Mouse (Mus musculus) layer of hippocampus, adult 9-10 months (tissue): ENCODE results near the gene Kcng1.

ENCODE experiments used
- DNase-seq: peaks from one replicate; pipeline ENCODE4 v3.0.0; 2022; ENCODE audit warnings: low spot score

The Kcng1 gene

GRCm38 (mm10) chr2:168260124-168260523, 21.4 kb downstream of the Kcng1 start:
- no peak for DNase-seq

- DNase-seq, result no peak
Observed at GRCm38 (mm10) chr2:168259046-168259445, 22.5 kb downstream of the Kcng1 start.

- DNase-seq, result no peak
Observed at GRCm38 (mm10) chr2:168257188-168257587, 24.3 kb downstream of the Kcng1 start.

GRCm38 (mm10) chr2:168256506-168256905, 25.0 kb downstream of the Kcng1 start:
- DNase-seq, result no peak

DNA sequence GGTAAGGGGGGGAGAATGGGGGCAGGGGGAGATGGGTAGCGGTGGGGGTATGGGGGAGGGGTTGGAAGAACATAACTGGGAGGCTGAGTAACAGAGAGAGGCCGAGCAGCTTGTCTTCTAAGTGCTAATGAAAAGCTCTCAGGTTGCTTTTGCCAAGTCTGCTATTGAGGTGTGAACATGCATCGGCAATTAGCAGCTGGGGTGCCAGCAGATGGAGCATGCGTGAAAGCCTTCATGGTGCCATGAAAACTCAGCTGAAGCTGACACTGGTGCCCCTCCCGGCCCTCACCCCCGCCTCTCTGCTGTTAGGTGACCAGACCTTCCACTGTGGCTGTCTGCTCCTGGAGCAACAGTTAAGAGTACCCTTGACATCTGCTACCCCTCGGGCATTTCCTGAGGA, 27.7 kb downstream of the Kcng1 start:
- DNase-seq, result no peak

DNA sequence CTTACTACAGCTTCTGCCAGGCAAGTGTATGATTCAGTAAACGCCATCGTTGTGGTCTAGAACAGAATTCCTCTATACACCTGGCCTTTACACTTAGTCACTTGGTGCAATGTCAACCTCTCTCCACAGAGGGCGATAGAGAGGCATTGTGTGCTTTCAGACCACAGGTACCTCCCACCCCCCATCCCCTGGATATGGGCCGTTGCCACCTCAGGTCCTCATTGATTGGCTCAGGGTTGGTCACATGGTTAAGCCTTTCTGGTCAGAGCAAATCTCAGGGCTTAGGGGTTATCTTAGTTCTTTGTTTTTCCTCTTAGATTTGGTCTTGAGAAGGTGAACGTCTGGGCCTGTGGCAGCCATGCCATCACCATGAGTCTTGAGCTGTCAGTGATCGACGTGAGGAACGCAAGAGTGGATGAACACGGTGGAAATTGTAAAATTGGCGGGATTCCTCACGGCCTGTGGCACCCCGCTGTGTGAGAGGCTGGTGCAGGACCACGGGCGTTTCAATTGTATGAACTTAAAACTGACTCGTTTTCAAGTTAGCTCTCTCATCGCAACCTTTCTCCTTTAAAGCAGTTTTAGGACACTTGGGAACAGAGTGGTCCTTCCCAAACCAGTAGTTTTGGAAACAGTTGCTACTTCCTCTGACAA, 28.8 kb downstream of the Kcng1 start:
- no peak for DNase-seq

DNA sequence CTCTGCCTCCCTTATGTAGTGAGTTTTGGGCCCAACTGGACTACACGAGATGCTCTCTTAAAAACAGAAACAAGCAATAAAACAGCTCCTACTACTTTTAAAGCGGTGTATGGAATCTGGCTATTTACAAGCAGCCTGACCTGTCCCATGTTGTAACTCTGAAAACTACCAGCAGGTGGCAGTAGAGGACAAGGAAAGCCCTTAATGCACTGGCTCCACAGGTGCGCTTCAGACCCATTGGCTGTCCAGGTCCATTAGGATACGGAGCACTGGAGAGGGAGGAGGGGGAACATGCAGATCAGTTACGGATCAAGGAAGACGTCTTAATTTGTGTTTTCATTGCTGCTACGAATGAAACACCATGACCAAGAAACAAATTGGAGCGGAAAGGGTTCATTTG, 31.3 kb downstream of the Kcng1 start:
- DNase-seq, result peak; percentile 86

GRCm38 (mm10) chr2:168248856-168249245, 32.7 kb downstream of the Kcng1 start:
- no peak for DNase-seq

DNA sequence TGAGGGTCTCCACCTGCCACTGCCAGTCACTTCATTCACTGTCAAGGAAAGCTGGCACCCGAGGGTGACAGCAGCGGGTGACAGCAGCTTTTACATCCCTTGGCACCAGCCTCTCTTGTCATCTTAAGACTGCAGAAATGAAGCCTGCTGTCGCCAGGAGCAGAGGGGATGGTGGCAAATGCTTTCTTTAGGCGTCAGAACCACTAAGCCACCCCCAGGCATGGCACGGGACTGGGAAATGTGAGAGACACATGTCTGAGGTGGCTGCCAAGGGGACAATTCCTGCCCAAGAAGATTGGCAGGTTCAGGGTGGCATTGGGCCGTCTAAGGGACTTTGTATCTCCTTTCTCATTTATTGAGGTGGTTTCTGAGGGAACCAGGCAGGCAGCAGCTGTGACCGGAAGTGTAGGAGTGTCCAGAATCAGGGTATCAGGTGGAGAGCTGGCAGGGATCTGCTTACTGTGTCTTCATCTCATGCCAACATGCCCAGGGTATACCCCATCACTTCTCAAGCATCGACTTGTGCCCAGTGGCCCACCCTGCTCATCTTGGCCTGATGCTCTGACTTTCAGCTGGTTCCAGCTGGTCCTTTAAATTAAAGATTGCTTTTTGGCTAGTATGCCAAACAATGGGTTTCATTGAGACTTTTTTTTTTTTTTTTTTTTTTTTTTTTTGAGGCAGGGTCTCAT, 33.2 kb downstream of the Kcng1 start:
- no peak for DNase-seq

GRCm38 (mm10) chr2:168245571-168245970, 36.0 kb downstream of the Kcng1 start:
- DNase-seq, result no peak

GRCm38 (mm10) chr2:168243278-168243677, 38.3 kb downstream of the Kcng1 start:
- DNase-seq, result no peak

DNA sequence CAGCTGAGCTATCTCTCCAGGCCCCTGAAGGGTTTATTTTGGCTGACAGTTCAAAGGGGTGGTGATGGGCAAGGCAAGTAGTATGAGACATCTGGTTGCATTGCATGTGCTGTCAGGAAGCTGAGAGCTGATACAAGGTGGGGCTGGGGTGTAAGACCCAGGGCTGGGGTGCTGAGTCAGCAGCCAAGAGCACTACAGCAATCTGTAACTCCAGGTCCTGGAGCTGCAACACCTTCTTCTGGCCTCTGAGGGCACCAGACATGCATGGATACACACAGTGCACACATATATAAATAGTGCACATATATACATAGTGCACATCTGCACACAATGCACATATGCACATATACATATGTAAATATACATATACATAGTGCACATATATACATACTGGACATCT, 38.7 kb downstream of the Kcng1 start:
- DNase-seq, result no peak

DNA sequence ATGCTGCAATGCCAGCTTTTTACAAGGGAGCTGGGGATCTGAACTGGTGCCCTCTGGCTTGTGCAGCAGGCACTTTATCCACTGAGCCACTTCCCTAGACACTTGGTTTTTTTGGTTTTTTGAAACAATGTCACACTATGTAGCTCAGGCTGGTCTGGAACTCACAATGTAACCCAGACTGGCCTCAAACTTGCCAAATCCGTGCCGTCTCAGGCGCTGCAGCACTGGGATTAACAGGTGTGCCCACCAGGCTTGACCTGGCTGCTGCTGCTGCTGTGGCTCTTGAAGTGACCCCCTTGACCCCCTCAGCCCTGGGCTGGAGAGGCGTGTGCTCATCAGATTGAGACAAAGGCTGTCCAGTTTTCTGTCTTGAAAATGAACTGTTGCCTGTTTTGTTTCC, 43.2 kb downstream of the Kcng1 start:
- DNase-seq, result no peak

- no peak for DNase-seq
Observed at GRCm38 (mm10) chr2:168233286-168233685, 48.2 kb downstream of the Kcng1 start.

DNA sequence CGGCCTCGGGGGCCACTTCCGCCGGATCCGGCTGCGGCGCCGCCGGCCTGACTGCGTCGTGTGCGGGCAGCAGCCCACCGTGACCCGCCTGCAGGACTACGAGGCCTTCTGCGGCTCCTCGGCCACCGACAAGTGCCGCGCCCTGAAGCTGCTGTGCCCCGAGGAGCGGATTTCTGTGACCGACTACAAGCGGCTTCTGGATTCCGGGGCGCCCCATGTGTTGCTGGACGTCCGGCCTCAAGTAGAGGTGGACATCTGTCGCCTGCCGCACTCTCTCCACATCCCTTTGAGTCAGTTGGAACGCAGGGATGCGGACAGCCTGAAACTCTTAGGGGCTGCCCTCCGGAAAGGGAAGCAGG, 50.1 kb downstream of the Kcng1 start:
- no peak for DNase-seq

DNA sequence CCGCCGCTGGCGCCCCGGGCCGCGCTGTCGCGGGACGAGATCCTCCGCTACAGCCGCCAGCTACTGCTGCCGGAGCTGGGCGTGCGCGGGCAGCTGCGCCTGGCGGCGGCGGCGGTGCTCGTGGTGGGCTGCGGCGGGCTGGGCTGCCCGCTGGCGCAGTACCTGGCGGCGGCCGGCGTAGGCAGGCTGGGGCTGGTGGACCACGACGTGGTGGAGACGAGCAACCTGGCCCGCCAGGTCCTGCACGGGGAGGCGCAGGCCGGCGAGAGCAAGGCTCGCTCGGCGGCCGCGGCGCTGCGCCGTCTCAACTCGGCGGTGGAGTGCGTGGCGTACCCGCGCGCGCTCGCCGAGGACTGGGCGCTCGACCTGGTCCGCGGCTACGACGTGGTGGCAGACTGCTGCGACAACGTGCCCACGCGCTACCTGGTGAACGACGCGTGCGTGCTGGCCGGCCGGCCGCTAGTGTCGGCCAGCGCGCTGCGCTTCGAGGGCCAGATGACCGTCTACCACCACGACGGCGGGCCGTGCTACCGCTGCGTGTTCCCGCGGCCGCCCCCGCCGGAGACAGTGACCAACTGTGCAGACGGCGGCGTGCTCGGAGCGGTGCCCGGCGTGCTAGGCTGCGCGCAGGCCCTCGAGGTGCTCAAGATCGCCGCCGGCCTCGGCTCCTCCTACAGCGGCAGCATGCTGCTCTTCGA, 50.6 kb downstream of the Kcng1 start:
- DNase-seq, result no peak

GRCm38 (mm10) chr2:168230026-168230728, 51.4 kb downstream of the Kcng1 start, which contains the start of the genes Gm20716, Dpm1 and Mocs3:
Gene Gm20716, minus strand, starts transcription at chr2:168230364.
Gene Dpm1, minus strand, starts transcription at chr2:168230591.
Gene Mocs3, plus strand, starts transcription at chr2:168230622.
- DNase-seq, result peak; percentile 79

DNA sequence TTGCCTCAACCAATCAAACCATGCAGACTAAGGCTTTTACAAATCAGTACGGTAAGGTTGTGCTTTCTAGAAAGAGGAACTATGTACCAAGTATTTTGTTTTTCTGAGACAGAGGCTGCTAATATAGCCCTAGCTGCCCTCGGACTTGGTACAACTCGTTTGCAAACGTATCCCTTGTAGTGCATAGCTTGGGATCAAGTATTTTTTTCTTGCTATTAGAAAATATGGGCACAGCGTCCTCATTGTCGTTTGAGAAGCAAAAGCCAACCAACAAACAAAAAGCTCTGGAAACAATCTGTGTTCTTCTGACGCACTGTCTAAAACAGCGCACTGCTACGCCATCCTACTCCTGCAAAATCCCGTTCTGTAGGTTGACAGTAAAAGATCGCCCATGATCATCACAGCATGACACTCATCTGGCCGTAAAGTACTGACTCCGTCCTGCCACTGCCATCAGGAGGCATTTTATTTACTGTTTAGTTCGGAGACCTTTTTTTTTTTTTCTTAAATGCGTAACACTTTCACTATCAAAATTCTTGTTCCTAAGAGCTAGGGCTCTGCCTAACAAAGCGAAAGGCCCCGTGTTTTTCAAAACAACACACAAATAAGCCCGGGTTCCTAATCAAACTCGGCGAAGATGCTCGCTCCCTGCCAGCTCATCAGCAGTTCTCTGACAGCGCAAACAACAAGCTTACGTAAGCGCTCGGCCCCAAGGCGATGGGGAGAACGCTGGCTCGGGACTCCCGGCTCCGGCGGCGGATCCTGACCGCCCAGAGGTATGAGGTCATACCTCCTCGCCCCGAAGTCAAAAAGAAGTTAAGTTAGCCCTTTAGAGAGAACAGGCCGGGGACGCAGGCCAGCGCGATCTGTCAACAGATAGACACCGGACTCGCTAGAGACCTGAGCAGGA, 52.2 kb downstream of the Kcng1 start:
- no peak for DNase-seq

GRCm38 (mm10) chr2:168223326-168223725, 58.2 kb downstream of the Kcng1 start:
- DNase-seq, result no peak

DNA sequence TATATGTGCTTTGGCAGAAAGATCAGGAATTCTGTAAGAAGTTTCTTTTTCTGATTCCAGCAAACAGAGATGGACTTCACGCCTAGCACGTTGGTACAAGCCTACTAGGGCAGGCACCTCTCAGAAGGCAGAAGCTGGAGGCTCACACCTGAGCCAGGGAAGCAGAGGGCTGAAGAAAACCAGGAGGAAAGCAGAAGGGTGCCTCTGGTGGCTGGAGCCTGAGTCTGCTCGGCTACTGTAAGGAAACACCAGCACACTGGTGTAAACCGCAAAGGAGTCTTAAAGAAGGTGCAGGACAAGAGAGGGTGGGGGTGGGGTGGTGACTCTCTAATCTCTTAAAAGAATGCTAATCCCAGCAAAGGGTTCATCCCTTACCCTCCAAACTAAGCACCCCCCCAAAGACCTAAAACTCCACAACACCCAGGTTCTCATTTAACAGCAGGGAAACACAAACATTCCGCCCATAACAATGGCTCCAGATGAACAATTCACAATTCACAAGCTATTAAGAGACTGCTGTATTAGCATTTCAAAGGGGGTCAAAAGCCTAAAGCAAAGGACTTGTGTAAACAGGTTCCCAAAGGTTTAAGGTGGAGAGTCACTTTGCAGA, 67.6 kb downstream of the Kcng1 start:
- DNase-seq, result no peak
